Mouse (Mus musculus) retina, postnatal 7 days (tissue): ENCODE measurements around the gene Cd70.
"Not testable (repeated sequence)": the region's sequence is repeated elsewhere in the genome, so short reads cannot be mapped to it uniquely, and the experiment has no call there.

Experiments
- DNase-seq: peaks from one replicate; pipeline ENCODE4 v3.0.0-alpha.2; 2012; ENCODE audit warnings: low read depth, low spot score

The Cd70 gene

GRCm38 (mm10) chr17:57134693-57135092 lies 14.9 kb downstream of the Cd70 start:
- no peak for DNase-seq

DNA sequence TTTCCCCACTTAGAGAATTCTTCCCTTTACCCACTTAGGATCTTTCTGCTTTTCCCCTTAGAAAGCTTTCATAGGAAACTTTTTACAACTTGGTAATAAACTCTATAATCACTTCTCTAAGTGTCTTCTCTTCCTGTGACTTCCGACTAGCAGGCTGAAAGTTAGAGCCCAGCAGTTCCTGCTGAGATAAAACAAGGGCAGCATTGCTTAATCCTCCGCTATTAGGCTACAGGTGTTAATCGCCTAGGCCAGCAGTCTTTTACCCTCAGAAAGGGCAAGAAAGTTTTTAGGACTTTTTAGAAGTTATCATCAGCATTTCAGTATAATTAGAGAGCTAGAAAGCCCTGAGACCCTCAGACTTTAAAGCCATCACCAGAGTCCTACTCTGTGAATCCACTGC lies 15.6 kb downstream of the Cd70 start:
- DNase-seq: not testable (repeated sequence)

GRCm38 (mm10) chr17:57131793-57132192 lies 17.8 kb downstream of the Cd70 start:
- DNase-seq: no peak

GRCm38 (mm10) chr17:57125853-57126622 lies 23.5 kb downstream of the Cd70 start:
- no peak for DNase-seq

- DNase-seq: no peak
Observed at GRCm38 (mm10) chr17:57124792-57125191, 24.8 kb downstream of the Cd70 start.

DNA sequence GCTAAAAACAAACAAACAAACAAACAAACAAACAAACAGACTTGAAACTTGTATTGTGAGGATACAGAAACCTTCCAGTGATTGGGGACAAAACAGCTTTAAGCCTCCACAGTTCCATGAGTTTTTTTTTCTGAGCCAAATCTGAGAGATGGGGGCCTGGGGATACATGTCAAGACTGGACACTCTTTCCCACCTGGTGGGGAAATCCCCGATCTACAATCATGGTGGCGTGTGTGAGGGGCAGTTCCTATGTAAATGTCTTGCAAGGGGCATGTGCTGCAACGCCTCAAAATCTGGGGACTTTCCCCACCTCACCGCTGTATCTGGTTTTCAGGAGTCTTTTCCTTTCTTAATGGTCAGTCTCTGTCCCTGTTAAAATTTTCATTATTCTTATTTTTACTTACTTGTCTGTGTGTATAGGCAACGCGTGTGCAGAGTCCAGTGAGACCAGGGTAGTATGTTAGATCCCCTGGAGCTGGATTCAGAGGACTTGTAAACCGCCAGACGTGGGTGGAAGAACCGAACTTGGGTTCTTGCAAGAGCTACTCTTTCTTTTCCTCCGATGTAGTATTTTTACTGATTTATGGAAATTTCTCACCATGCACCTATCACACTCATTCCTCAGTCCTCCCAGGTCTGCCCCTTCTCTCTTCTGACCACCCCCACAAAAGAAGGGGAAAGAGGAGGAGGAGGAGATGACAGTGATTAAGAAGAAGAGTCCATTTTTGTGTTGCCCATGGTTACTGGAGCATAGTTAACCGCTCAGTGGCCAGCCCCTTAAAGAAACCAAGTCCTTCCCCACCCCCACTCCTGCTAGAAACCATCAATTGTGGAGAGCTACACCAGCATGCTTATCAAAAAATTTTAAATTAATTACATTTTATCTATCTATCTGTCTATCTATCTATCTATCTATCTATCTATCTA lies 26.1 kb downstream of the Cd70 start:
- DNase-seq: no peak

DNA sequence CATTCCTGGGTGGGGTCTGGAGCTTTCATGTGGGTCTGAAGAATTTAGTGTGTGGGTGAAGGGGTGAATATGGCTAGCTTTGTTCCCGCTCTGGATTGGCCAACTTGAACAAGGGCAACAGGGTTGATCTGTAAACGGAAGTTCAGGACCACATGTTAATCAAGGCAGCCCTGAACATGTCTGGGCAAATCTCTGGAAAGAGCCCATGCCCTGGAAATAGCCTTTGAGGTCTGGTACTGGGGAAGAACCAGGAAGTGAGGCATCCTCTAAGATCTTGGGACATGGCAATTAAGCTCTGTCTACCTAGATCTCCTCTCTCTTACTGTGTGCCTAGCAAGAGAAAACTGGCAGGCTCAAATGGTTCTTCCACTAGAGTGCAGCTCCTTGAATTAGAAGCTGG lies 27.7 kb downstream of the Cd70 start:
- no peak for DNase-seq

GRCm38 (mm10) chr17:57118524-57119349 lies 30.8 kb downstream of the Cd70 start:
- DNase-seq: no peak

GRCm38 (mm10) chr17:57116801-57117200 lies 32.8 kb downstream of the Cd70 start:
- no peak for DNase-seq

DNA sequence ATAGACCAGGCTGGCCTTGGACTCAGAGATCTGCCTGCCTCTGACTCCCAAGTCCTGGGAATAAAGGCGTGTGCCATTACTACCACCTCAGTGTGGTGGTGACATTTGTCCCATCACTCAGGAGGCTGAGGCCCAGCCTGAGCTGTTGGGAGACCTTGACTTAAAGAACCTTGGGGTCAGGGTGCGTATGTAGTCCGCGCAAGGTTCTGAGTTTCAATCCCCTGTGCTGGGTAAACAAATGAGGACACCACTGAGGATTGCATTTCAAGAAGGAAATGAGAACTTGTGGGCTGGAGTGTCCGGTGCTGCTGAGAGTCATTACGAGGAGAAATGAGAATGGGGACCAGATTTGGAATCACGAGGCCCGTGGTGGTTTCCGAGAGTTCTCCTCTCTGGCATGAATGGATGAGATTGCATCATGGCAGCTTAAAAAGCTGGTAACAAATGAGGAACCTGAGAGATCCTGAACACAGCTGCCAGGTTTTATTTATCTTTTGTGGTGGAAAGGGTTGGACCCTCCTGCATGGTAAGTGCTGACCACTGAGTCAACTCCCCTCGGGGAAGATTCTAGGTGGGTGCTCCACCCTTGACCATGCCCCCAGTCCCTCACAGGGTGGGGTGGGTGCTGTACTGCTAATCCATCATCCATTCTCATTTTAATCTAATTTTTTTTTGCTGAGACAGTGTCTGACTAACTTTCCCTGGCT lies 36.7 kb downstream of the Cd70 start:
- DNase-seq: no peak

GRCm38 (mm10) chr17:57110005-57110404 lies 39.6 kb downstream of the Cd70 start:
- no peak for DNase-seq

DNA sequence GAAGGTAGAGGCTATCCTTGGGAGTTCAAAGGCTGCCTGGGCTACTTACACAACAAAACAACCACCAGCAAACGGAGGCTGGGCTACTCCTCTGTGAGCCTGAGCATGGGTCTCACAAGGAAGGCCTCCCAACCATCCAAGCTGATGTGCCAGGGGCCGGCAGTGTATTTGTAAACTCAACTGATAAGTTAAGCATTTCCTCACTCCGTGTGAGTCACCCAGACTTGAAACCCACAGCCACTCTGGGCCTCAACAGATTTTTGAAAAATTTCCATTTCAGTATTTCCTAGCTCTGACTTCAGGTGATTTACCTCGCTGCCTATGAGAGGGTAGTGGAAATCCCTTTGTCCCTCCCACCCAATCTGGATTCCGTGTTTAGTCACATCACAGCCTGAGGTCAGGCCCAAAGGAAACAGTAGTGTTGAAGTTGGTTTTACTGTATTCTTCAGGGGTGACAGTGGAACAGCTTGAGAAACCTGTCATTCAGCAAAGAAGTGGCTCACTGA lies 40.9 kb downstream of the Cd70 start:
- no peak for DNase-seq

DNA sequence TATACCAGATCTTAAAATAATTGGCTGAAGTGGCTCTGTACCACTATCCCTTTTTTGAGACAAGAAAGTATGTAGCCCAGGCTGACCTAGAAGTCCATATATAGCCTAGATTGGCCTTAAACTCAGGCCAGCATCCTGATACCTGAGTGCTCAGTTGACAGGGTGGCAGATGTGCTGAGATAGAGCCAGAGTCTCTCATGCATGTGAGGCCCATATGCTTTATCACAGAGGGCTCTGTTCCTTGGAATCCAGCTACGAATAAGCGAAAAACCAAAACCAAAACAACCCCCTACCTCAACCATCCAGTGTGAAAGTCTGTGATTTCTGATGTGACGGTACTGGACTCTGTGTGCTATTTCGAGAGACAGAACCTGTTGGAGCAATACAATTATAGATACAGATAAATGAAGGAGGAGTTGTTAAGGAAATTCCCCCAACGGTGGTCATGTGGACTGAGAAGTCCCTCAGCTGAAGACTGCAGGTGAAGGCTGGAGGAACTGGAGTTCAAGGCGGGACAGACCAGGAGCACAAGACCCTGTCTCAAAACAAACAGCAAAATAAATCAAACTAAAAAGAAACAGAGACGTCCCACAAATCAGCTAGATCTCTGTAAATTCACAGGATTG lies 41.4 kb downstream of the Cd70 start:
- DNase-seq: no peak

- DNase-seq: no peak
Observed at GRCm38 (mm10) chr17:57107064-57107463, 42.5 kb downstream of the Cd70 start.

GRCm38 (mm10) chr17:57106035-57106368 lies 43.6 kb downstream of the Cd70 start:
- no peak for DNase-seq

DNA sequence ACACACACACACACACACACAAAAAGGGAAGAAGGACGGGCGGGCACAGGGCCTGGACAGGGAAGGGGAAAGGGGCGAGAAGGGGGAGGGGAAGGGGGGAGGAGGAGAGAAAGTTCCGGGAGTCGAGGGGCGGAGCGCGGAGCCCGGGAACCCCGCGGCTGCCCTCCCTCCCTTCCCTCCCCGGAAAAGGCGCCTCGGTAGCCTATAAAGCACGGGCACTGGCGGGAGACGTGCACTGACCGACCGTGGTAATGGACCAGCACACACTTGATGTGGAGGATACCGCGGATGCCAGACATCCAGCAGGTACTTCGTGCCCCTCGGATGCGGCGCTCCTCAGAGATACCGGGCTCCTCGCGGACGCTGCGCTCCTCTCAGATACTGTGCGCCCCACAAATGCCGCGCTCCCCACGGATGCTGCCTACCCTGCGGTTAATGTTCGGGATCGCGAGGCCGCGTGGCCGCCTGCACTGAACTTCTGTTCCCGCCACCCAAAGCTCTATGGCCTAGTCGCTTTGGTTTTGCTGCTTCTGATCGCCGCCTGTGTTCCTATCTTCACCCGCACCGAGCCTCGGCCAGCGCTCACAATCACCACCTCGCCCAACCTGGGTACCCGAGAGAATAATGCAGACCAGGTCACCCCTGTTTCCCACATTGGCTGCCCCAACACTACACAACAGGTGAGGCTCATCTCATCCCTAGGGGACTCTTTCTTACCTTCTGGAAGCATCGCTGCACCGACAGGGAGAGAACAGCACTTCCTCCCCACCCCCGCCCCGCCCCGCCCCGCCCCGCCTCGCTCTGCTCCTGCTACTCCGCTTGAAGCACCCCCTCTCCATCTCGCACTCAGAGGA lies 44.2 kb downstream of the Cd70 start, which contains the start of gene Tnfsf9:
TSS of gene Tnfsf9 (plus strand) at position 145 of the 854 bp plus-strand sequence.
- no peak for DNase-seq

- DNase-seq: no peak
Observed at GRCm38 (mm10) chr17:57104496-57104895, 45.1 kb downstream of the Cd70 start.

- no peak for DNase-seq
Observed at GRCm38 (mm10) chr17:57102276-57102675, 47.3 kb downstream of the Cd70 start.

GRCm38 (mm10) chr17:57099629-57100325 lies 49.8 kb downstream of the Cd70 start:
- DNase-seq: no peak
